Comparison of ENCODE assay signal across 12 mouse cellular contexts in the genomic region with DNA sequence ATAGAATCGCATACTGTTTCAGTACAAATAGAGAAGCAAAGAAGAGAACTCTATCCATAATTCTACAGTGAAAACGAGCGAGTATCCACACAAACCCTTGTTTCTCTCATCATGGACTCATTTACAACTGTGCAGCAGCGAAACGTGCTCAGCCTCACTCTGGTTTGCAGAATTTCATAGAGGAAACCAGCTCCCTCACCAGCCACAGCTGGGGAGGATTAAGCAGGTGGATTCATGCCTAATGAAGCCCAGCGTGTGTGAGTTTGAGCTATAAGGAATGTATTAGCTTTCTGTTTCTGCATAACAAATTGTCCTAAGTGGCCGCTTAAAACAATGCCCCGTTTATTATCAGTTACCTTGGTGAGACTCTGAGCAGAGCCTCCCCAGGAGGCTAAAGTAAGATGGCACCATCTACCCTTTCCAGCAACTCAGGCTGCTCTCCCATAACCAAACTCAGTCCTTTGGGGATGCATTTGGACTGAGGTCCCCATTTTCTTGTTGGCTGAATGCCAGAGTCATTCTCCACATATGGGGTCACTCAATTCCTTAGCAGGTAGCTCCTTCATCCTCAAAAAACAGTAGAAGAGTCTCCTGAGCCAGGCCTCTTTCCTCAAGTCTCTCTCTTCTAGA.
DNase-seq lines count a peak whose midpoint lies in the region; ATAC-seq lines count a peak whose summit lies in the region.
"Had no signal": no experiment of that assay in that cellular context is flagged by ENCODE, and none has a peak within 500 bp of the region (broad histone marks: within the 10 kb centered on the region; RNA-seq: fewer than 3 reads in every experiment).

No protein-coding gene starts in this region.

- H3K9me3 ChIP-seq in embryonic facial prominence, embryonic 13.5 days = no peaks in the 10 kb centered on the region
- H3K9me3 ChIP-seq in hindbrain, embryonic 14.5 days (ENCODE audit: control insufficient read depth, low read length) = no peaks in the 10 kb centered on the region
- no peaks in the 10 kb centered on the region for H3K9me3 ChIP-seq in midbrain, embryonic 13.5 days

- H3K27me3 ChIP-seq in embryonic facial prominence, embryonic 13.5 days = no peaks in the 10 kb centered on the region
- H3K27me3 ChIP-seq in hindbrain, embryonic 14.5 days (ENCODE audit: control insufficient read depth, insufficient read depth, low read length) = peaks cover 5% of the 10 kb centered on the region; the same call in 1 of the 2 replicates
- H3K27me3 ChIP-seq in midbrain, embryonic 13.5 days = no peaks in the 10 kb centered on the region

- intact Hi-C loops in heart, postnatal 36 days (cut with DNase I) = no loop called here
- intact Hi-C loops in left cerebral cortex, postnatal 36 days (cut with DNase I) = no loop called here

- peak; percentile 56; the same call in 1 of the 2 replicates for ATAC-seq in embryonic facial prominence, embryonic 13.5 days (ENCODE audit: insufficient number of reproducible peaks, insufficient read depth, low FRiP score, low TSS enrichment, low read depth)
- peak; percentile 73 for ATAC-seq in hindbrain, embryonic 14.5 days (ENCODE audit: low FRiP score)
- peak; percentile 72; the same call in 1 of the 2 replicates for ATAC-seq in midbrain, embryonic 13.5 days
- no peak for ATAC-seq in frontal cortex, adult (ENCODE audit: low TSS enrichment)
- ATAC-seq: Patski had no signal

- peak overlapping the region; percentile 55 for H3K4me2 ChIP-seq in embryonic facial prominence, embryonic 13.5 days
- peak overlapping the region; percentile 2; the same call in 1 of the 2 replicates for H3K4me2 ChIP-seq in hindbrain, embryonic 14.5 days (replicated peaks)
- H3K4me2 ChIP-seq in midbrain, embryonic 13.5 days (replicated peaks) = peak overlapping the region; percentile 42

- no peaks in the 10 kb centered on the region for H3K36me3 ChIP-seq in embryonic facial prominence, embryonic 13.5 days
- no peaks in the 10 kb centered on the region for H3K36me3 ChIP-seq in hindbrain, embryonic 14.5 days (replicated peaks; ENCODE audit: control insufficient read depth, insufficient read depth)
- H3K36me3 ChIP-seq in midbrain, embryonic 13.5 days = no peaks in the 10 kb centered on the region

- no peak overlapping the region for H3K4me3 ChIP-seq in embryonic facial prominence, embryonic 13.5 days
- H3K4me3 ChIP-seq in hindbrain, embryonic 14.5 days (replicated peaks; ENCODE audit: low read length) = no peak overlapping the region
- no peak overlapping the region for H3K4me3 ChIP-seq in midbrain, embryonic 13.5 days (replicated peaks)

- H3K27ac ChIP-seq in embryonic facial prominence, embryonic 13.5 days = peak overlapping the region; percentile 71
- no peak overlapping the region for H3K27ac ChIP-seq in hindbrain, embryonic 14.5 days
- no peak overlapping the region for H3K27ac ChIP-seq in midbrain, embryonic 13.5 days

- DNase-seq in Muller cell, postnatal 12 days (ENCODE audit: inconsistent ontology term) = peak; percentile 34
- no peak for DNase-seq in hindbrain, embryonic 14.5 days (ENCODE audit: low spot score)
- no peak for DNase-seq in heart, postnatal 36 days
- DNase-seq in left cerebral cortex, postnatal 36 days (ENCODE audit: low spot score in 2 of 2) = no peak
- no peak for DNase-seq in right cerebral cortex, postnatal 14 days
- DNase-seq: cerebellum, postnatal 25 days; gastrocnemius, postnatal 14 days; lung, postnatal 10 days had no signal

- 7% methylated on average over 8 of the region's 8 CpGs for whole genome bisulfite sequencing in embryonic facial prominence, embryonic 13.5 days
- WGBS in hindbrain, embryonic 14.5 days = 16% methylated on average over 8 of the region's 8 CpGs
- WGBS in midbrain, embryonic 13.5 days = 10% methylated on average over 8 of the region's 8 CpGs

- no peak overlapping the region for H3K9ac ChIP-seq in embryonic facial prominence, embryonic 13.5 days
- no peak overlapping the region for H3K9ac ChIP-seq in hindbrain, embryonic 14.5 days
- no peak overlapping the region for H3K9ac ChIP-seq in midbrain, embryonic 13.5 days (replicated peaks)

- peaks cover 47% of the 10 kb centered on the region for H3K4me1 ChIP-seq in embryonic facial prominence, embryonic 13.5 days
- H3K4me1 ChIP-seq in hindbrain, embryonic 14.5 days (replicated peaks; ENCODE audit: control insufficient read depth, insufficient read depth, low read length) = peaks cover 18% of the 10 kb centered on the region
- peaks cover 21% of the 10 kb centered on the region for H3K4me1 ChIP-seq in midbrain, embryonic 13.5 days (replicated peaks)

Comparison
In these comparisons a context has a peak if more than half of its experiments do, and no peak if none do; other contexts are left out.
1. H3K4me2 ChIP-seq: peak in every context shown above with its lines; median percentile 55 in embryonic facial prominence, embryonic 13.5 days; 42 in midbrain, embryonic 13.5 days; 2 in hindbrain, embryonic 14.5 days.